Comparison of ENCODE assay signal across 17 mouse cellular contexts in the genomic region with DNA sequence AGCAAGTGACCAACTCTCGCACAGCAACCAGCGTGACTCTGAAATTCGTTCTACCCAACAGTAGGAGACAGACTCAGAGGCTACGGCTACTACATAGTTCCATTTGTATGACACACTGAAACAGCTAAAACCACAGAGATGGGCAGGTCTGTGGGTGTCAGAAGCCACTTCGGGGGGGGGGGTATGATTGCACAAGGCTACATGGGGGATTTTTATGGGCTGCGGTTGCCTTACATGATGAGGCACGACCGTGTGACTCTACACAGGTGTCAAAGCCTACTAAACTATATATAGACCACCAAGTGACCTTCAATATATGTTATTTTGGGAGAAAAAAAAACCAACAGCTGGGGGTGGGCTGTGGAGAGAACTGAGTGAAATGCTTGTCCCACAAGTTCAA.
DNase-seq lines count a peak whose midpoint lies in the region; ATAC-seq and TF ChIP-seq lines count a peak whose summit lies in the region.
"Had no signal": no experiment of that assay in that cellular context is flagged by ENCODE, and none has a peak within 500 bp of the region (broad histone marks: within the 10 kb centered on the region; RNA-seq: fewer than 3 reads in every experiment).

No protein-coding gene starts in this region.

- TF ChIP-seq POLR2A in myocyte (IDR thresholded peaks at IDR 0.05; ENCODE audit: insufficient read length, low read depth) = no peak

- no peak overlapping the region for H3K9ac ChIP-seq in lung, postnatal 0 days (replicated peaks; ENCODE audit: low read depth)
- no peak overlapping the region for H3K9ac ChIP-seq in neural tube, embryonic 15.5 days (replicated peaks)
- H3K9ac ChIP-seq: forebrain, embryonic 15.5 days; intestine, embryonic 15.5 days; limb, embryonic 15.5 days had no signal

- H3K79me2 ChIP-seq in myocyte (ENCODE audit: control insufficient read depth, insufficient read depth) = no peaks in the 10 kb centered on the region

- H3K9me3 ChIP-seq in lung, postnatal 0 days (ENCODE audit: low read length) = no peaks in the 10 kb centered on the region
- H3K9me3 ChIP-seq in neural tube, embryonic 15.5 days (replicated peaks) = no peaks in the 10 kb centered on the region
- no peaks in the 10 kb centered on the region for H3K9me3 ChIP-seq in embryonic facial prominence, embryonic 10.5 days
- H3K9me3 ChIP-seq: forebrain, embryonic 15.5 days; intestine, embryonic 15.5 days; limb, embryonic 15.5 days had no signal

- peak; percentile 10 for DNase-seq in lung, postnatal 36 days
- no peak for DNase-seq in lung, postnatal 0 days (ENCODE audit: low spot score)
- DNase-seq in thymus, postnatal 36 days = peak; percentile 44 to 48
- no peak for DNase-seq in embryonic facial prominence, embryonic 10.5 days (ENCODE audit: low spot score)
- DNase-seq: adrenal gland, postnatal 36 days; cerebellum, adult 11 months; gastrocnemius, postnatal 25 days; lung, postnatal 10 days; right cerebral cortex, postnatal 25 days had no signal

- no peak overlapping the region for H3K4me2 ChIP-seq in lung, postnatal 0 days (replicated peaks; ENCODE audit: low read depth, low read length)
- H3K4me2 ChIP-seq in myocyte (ENCODE audit: low read depth) = peak overlapping the region; percentile 5
- no peak overlapping the region for H3K4me2 ChIP-seq in neural tube, embryonic 15.5 days
- H3K4me2 ChIP-seq: forebrain, embryonic 15.5 days; intestine, embryonic 15.5 days; limb, embryonic 15.5 days had no signal

- ATAC-seq in lung, postnatal 0 days = no peak
- peak; percentile 48 for ATAC-seq in activated CD4-positive, CD25-positive, alpha-beta regulatory T cell, adult 4 months
- ATAC-seq in frontal cortex, adult (ENCODE audit: low TSS enrichment) = no peak
- ATAC-seq in neural tube, embryonic 15.5 days (ENCODE audit: low FRiP score) = no peak
- ATAC-seq: forebrain, embryonic 15.5 days; intestine, embryonic 15.5 days; midbrain, embryonic 16.5 days had no signal

- TF ChIP-seq CTCF in lung, postnatal 0 days (IDR thresholded peaks at IDR 0.05) = no peak

- no peaks in the 10 kb centered on the region for H3K4me1 ChIP-seq in lung, postnatal 0 days (ENCODE audit: insufficient read depth, low read depth, low read length)
- peaks cover 14% of the 10 kb centered on the region for H3K4me1 ChIP-seq in neural tube, embryonic 15.5 days
- no peaks in the 10 kb centered on the region for H3K4me1 ChIP-seq in embryonic facial prominence, embryonic 10.5 days
- H3K4me1 ChIP-seq: forebrain, embryonic 15.5 days; intestine, embryonic 15.5 days; limb, embryonic 15.5 days had no signal

- TF ChIP-seq EP300 in lung, postnatal 0 days (IDR thresholded peaks at IDR 0.05) = no peak

- H3K27ac ChIP-seq in lung, postnatal 0 days (ENCODE audit: low read length) = no peak overlapping the region
- H3K27ac ChIP-seq in neural tube, embryonic 15.5 days (replicated peaks) = no peak overlapping the region
- H3K27ac ChIP-seq in embryonic facial prominence, embryonic 10.5 days (replicated peaks) = no peak overlapping the region
- H3K27ac ChIP-seq: forebrain, embryonic 15.5 days; intestine, embryonic 15.5 days; limb, embryonic 15.5 days had no signal

- no peak overlapping the region for H3ac ChIP-seq in myocyte (ENCODE audit: control insufficient read depth, insufficient read length)

- no peaks in the 10 kb centered on the region for H3K27me3 ChIP-seq in lung, postnatal 0 days (replicated peaks; ENCODE audit: insufficient read depth, low read length)
- no peaks in the 10 kb centered on the region for H3K27me3 ChIP-seq in myocyte (ENCODE audit: control insufficient read depth, insufficient read depth, insufficient read length)
- H3K27me3 ChIP-seq in neural tube, embryonic 15.5 days (replicated peaks) = no peaks in the 10 kb centered on the region
- H3K27me3 ChIP-seq in embryonic facial prominence, embryonic 10.5 days (replicated peaks; ENCODE audit: low read depth, poor library complexity, severe bottlenecking) = no peaks in the 10 kb centered on the region
- H3K27me3 ChIP-seq: forebrain, embryonic 15.5 days; intestine, embryonic 15.5 days; limb, embryonic 15.5 days had no signal

- no peaks in the 10 kb centered on the region for H3K36me3 ChIP-seq in lung, postnatal 0 days (ENCODE audit: insufficient read depth, low read length)
- no peaks in the 10 kb centered on the region for H3K36me3 ChIP-seq in myocyte (ENCODE audit: control insufficient read depth, insufficient read depth)
- no peaks in the 10 kb centered on the region for H3K36me3 ChIP-seq in neural tube, embryonic 15.5 days
- H3K36me3 ChIP-seq in embryonic facial prominence, embryonic 10.5 days (replicated peaks) = no peaks in the 10 kb centered on the region
- H3K36me3 ChIP-seq: forebrain, embryonic 15.5 days; intestine, embryonic 15.5 days; limb, embryonic 15.5 days had no signal

- H3K4me3 ChIP-seq in lung, postnatal 0 days (ENCODE audit: low read depth, low read length) = no peak overlapping the region
- H3K4me3 ChIP-seq in myocyte = no peak overlapping the region
- no peak overlapping the region for H3K4me3 ChIP-seq in neural tube, embryonic 15.5 days (replicated peaks)
- no peak overlapping the region for H3K4me3 ChIP-seq in embryonic facial prominence, embryonic 10.5 days
- H3K4me3 ChIP-seq: forebrain, embryonic 15.5 days; intestine, embryonic 15.5 days; limb, embryonic 15.5 days had no signal

- 83% methylated on average over 8 of the region's 8 CpGs for WGBS in lung, postnatal 0 days
- WGBS in neural tube, embryonic 15.5 days = 92% methylated on average over 8 of the region's 8 CpGs
- 89% methylated on average over 8 of the region's 8 CpGs for WGBS in embryonic facial prominence, embryonic 10.5 days

TF ChIP-seq in myocyte, 11 proteins besides CTCF, POLR2A, EP300 and RAD21:
- TF ChIP-seq CEBPB (IDR thresholded peaks at IDR 0.05; ENCODE audit: insufficient read depth, poor library complexity, severe bottlenecking) = peak; percentile 75
- no peak for TF ChIP-seq MAX (IDR thresholded peaks at IDR 0.05; ENCODE audit: low read depth)

Comparison
In these comparisons a context has a peak if more than half of its experiments do, and no peak if none do; other contexts are left out.
1. DNase-seq: peak in lung, postnatal 36 days (single experiment) and thymus, postnatal 36 days (2 of 2); none in lung, postnatal 0 days (single experiment) and embryonic facial prominence, embryonic 10.5 days (single experiment).